Mouse (Mus musculus) hindbrain, postnatal 0 days (tissue): ENCODE measurements around the gene Elp4. TPM values are rescaled to one million over a fixed set of nuclear protein-coding genes. Genes with fewer than 3 reads are reported as not detected.

Source experiments
- ATAC-seq: fragments of 200-750 bp; cut with Nextera tagmentation; 2 replicates; pipeline ENCODE4 v1.8.0; 2017; ENCODE audit warnings: mild to moderate bottlenecking, moderate TSS enrichment, moderate library complexity
- DNase-seq: peaks from one replicate; pipeline ENCODE4 v3.0.0-alpha.2; 2015; ENCODE audit warnings: low spot score
- H3K27ac ChIP-seq: fragments of 300-500 bp; sonication (generic); 2 replicates; pipeline ENCODE4 v1.5.1; 2014; ENCODE audit warnings: mild to moderate bottlenecking
- H3K27me3 ChIP-seq: fragments of 300-500 bp; sonication (generic); 2 replicates; pipeline ENCODE4 v1.6.1; 2014; ENCODE audit warnings: low read length, mixed read lengths; ENCODE audit not compliant: insufficient read depth
- H3K36me3 ChIP-seq: fragments of 300-500 bp; sonication (generic); 2 replicates; pipeline ENCODE4 v1.6.1; 2014; ENCODE audit warnings: low read length, mixed read lengths; ENCODE audit not compliant: insufficient read depth
- H3K4me1 ChIP-seq: fragments of 300-500 bp; sonication (generic); 2 replicates; pipeline ENCODE4 v1.6.1; 2014; ENCODE audit warnings: antibody characterized with exemption, low read length, mixed read lengths; ENCODE audit not compliant: insufficient read depth
- H3K4me2 ChIP-seq: fragments of 300-500 bp; sonication (generic); 2 replicates; pipeline ENCODE4 v1.6.1; 2014; ENCODE audit warnings: low read depth, mild to moderate bottlenecking, low read length, moderate library complexity, mixed read lengths
- H3K4me3 ChIP-seq: fragments of 300-500 bp; sonication (generic); 2 replicates; pipeline ENCODE4 v1.5.1; 2014; ENCODE audit warnings: low read length
- H3K9ac ChIP-seq: fragments of 300-500 bp; sonication (generic); replicated peaks from 2 replicates; pipeline ENCODE4 v1.6.1; 2014; ENCODE audit warnings: mild to moderate bottlenecking, low read length, moderate library complexity, mixed read lengths
- H3K9me3 ChIP-seq: fragments of 300-500 bp; sonication (generic); 2 replicates; pipeline ENCODE4 v1.6.1; 2016; ENCODE audit warnings: low read length, mixed read lengths
- CTCF ChIP-seq: IDR thresholded peaks from 2 replicates; pipeline ENCODE4 v1.5.1; 2016; ENCODE audit warnings: antibody characterized with exemption, control low read depth, low read depth
- WGBS: fragments of 180-500 bp; shearing (Covaris S2); extraction: QIAGEN DNeasy Blood & Tissue Kit; methylation state at CpG from one replicate; pipeline ENCODE4 v1.1.7; 2014; 5-methylcytosine and 5-hydroxymethylcytosine counted together
- polyA plus RNA-seq: library from polyadenylated mRNA; unstranded; fragments of >200 nt; fragmentation: Nextera tagmentation; extraction: Ambion mirVana; gene quantifications from 2 replicates; pipeline ENCODE4 v1.2.1, GENCODE M21; 2015
- total RNA-seq: library from RNA; depleted of rRNA; stranded (reverse); fragments of >200 nt; gene quantifications from 2 replicates; pipeline ENCODE4 v1.2.3, GENCODE M21; 2014

Elp4 gene
- total and polyA plus RNA-seq, 2 experiments from 2014 or later, result 15.9 to 31.0 TPM

DNA sequence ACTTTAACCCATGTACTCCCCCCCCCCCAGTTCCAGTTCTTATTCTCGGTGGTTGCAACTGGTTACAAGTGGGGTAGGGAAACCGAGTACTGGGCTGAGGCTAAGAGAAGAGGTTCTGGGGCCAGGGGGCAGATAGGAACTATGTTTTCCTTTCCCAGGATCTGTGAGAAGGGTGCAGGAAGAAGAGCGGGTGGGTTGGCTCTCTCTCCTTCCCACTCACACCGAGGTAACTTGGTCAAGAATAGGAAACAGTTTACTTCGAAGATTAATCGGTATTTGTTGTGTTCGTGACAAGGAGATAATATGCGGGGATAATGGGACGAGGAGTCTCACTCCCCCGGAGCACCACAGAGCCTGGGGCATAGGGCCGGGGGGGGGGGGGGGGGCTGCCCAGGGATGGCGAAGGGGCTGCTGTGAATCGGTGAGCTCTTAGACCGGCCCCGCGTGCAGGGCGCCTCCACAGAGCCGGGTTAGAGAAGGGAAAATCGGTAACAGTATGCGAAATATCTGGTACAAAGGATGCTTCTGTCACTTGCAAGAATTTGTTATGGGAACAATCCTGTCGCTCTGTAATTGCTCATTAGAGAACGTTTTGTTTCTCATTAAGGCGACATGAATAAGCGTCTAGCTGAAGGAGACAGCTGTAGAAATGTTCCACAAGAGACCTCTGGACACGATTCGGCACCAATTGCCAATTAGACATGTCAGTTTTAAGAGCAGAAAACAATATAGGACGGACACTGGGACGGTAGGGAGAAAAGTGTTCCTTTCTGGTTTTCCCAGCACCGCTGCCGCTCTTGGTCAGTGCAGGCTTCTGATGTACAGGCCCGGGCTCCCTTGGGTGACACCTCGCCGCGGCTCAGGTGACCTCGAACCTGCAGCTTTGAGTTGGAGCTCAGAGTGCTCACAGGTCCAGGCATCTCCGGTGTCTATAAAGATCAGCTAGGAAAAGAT lies 217.7 kb downstream of the Elp4 start:
- 10% methylated on average over 36 of the region's 36 CpGs for WGBS
- H3K4me1 ChIP-seq, result 0 out of 2 replicates have a peak, but pooled peaks cover 12% of the 10 kb centered on the region
- ATAC-seq (no peak), DNase-seq (peak; percentile 21)
- TF ChIP-seq CTCF, result no peak
- H3K27ac ChIP-seq, result peak overlapping the region; percentile 76
- no peaks in the 10 kb centered on the region for H3K36me3 ChIP-seq
- peak overlapping the region; percentile 65 for H3K4me2 ChIP-seq
- H3K9ac ChIP-seq, result peak overlapping the region; percentile 2; the same call in 1 of the 2 replicates
- H3K9me3 ChIP-seq, result no peaks in the 10 kb centered on the region
- H3K27me3 ChIP-seq, result peaks cover 10% of the 10 kb centered on the region
- 0 out of 2 replicates have a peak overlapping the region, but pooled peaks have one; percentile 27 for H3K4me3 ChIP-seq

DNA sequence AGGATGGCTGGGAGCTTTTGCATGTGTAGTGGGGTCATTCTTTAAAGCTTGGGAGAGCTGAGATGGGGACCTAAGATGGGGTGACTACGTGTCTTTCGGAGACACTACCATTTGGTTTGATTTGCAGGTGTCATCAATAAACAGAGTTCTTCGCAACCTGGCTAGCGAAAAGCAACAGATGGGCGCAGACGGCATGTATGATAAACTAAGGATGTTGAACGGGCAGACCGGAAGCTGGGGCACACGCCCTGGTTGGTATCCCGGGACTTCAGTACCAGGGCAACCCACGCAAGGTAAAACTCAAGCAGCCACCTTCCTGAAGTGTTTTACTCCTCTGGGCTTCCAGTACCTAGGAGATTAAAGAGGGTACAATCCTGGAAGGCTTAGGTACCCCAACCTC lies 218.7 kb downstream of the Elp4 start:
- Histone ChIP-seq H3K36me3 (no peaks in the 10 kb centered on the region), H3K9me3 (no peaks in the 10 kb centered on the region), H3K4me1 (0 out of 2 replicates have a peak, but pooled peaks cover 12% of the 10 kb centered on the region), H3K9ac (no peak overlapping the region), H3K27me3 (peaks cover 14% of the 10 kb centered on the region), H3K4me2 (peak overlapping the region; percentile 65), H3K27ac (peak overlapping the region; percentile 1; the same call in 1 of the 2 replicates), H3K4me3 (no peak overlapping the region)
- 45% methylated on average over 11 of the region's 11 CpGs for WGBS
- TF ChIP-seq CTCF, result no peak
- DNase-seq (peak; percentile 3), ATAC-seq (no peak)

DNA sequence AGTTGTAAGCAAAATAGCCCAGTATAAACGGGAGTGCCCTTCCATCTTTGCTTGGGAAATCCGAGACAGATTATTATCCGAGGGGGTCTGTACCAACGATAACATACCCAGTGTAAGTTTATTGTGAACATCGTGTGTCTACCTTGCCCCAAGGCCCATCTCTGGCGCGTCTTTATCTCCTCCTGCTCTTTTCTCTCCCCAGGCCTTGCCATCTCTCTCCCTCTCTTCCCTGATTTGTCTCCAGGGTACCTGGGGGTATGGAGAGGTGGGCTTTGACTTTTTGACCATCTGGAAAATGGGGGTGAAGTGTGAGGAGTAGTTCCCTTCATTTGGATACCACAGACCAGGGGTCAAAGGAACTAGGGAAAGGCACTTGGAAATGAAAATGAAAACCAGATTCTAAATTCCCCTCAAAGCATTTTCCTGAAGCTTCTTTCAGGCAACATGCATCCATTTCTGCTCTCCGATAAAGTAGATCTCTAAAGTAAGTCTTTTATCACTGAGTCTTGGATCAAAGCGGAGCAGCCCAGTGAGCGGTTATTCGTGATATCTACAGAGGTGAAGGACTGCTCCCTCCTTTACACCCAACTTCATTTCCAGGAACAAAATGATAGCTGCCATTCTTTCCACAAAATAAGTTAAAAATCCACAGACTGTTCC lies 219.2 kb downstream of the Elp4 start:
- no peak for TF ChIP-seq CTCF
- peaks cover 9% of the 10 kb centered on the region; the same call in 1 of the 2 replicates for H3K27me3 ChIP-seq
- H3K9ac ChIP-seq, result no peak overlapping the region
- 0 out of 2 replicates have a peak, but pooled peaks cover 12% of the 10 kb centered on the region for H3K4me1 ChIP-seq
- H3K9me3 ChIP-seq, result no peaks in the 10 kb centered on the region
- DNase-seq (no peak), ATAC-seq (no peak)
- WGBS, result 52% methylated on average over 11 of the region's 11 CpGs
- peak overlapping the region; percentile 65 for H3K4me2 ChIP-seq
- peak overlapping the region; percentile 1 for H3K27ac ChIP-seq
- H3K36me3 ChIP-seq, result no peaks in the 10 kb centered on the region
- H3K4me3 ChIP-seq, result 0 out of 2 replicates have a peak overlapping the region, but pooled peaks have one; percentile 1

DNA sequence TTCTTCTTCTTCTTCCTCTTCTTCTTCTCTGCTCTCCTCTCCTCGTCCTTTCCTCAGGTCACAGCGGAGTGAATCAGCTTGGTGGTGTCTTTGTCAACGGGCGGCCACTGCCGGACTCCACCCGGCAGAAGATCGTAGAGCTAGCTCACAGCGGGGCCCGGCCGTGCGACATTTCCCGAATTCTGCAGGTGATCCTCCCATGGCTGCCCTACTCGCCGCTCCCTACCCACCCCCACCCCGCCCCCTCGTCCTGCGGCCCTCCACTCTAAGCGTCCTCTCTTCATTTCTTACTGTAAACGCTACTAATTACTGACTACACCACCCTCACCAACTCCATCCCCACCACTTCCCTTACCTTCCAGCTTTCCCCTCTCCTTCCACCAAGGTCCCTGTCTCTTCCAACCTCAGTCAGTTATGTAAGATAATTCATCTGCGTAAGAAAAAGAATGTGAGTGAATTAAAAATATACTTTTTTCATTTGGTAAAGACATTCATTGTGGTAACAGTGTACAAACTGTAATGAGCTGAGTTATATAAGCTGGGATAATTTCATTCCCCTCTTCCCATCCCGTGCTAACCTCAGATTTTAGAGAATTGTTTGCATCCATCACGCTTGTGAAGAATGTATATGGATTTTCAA lies 220.5 kb downstream of the Elp4 start:
- H3K4me1 ChIP-seq, result 0 out of 2 replicates have a peak, but pooled peaks cover 8% of the 10 kb centered on the region
- no peak for TF ChIP-seq CTCF
- 25% methylated on average over 22 of the region's 22 CpGs for WGBS
- peak overlapping the region; percentile 60 for H3K4me3 ChIP-seq
- peak overlapping the region; percentile 65 for H3K4me2 ChIP-seq
- no peaks in the 10 kb centered on the region for H3K9me3 ChIP-seq
- ATAC-seq (no peak), DNase-seq (no peak)
- peaks cover 11% of the 10 kb centered on the region; the same call in 1 of the 2 replicates for H3K27me3 ChIP-seq
- peak overlapping the region; percentile 38 for H3K9ac ChIP-seq
- peak overlapping the region; percentile 60 for H3K27ac ChIP-seq
- no peaks in the 10 kb centered on the region for H3K36me3 ChIP-seq

DNA sequence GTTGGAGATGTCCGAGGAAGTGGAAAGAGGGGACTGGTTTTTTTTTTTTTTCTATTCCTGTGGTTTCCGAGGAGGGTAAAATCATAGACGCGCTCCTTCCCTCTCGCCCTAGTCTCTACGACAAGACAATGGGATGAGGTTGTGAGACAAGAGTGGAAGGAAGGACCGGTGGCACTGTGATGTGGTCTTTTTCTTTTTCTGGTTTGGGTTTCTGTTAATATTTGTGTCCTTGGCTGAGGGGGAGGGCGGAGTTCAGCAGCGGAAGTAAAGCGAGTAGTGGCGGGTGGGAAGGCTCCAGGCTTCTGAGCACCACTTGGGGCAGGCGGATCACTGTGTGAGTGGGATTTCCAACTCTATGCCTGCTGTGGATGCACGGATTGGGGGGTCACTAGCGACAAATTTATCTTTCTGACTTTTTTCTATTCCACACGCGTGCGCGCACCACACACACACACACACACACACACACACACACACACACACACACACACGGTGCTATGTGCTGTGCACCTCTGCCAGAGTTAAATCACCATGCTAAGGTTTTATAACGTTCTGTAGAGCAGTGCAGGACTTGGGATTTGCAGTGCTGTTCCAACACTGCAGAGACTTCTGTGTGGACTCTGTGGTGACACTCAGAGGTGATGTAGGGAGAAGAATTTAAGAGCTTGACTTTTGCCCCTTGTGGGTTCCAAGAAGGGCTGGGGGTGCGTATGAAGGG lies 221.6 kb downstream of the Elp4 start:
- DNase-seq (no peak), ATAC-seq (no peak)
- Histone ChIP-seq H3K4me2 (peak overlapping the region; percentile 65), H3K27me3 (peaks cover 11% of the 10 kb centered on the region; the same call in 1 of the 2 replicates), H3K4me3 (peak overlapping the region; percentile 60), H3K9me3 (no peaks in the 10 kb centered on the region), H3K4me1 (0 out of 2 replicates have a peak, but pooled peaks cover 4% of the 10 kb centered on the region), H3K9ac (peak overlapping the region; percentile 45), H3K27ac (peak overlapping the region; percentile 81), H3K36me3 (no peaks in the 10 kb centered on the region)
- WGBS, result 13% methylated on average over 21 of the region's 21 CpGs
- TF ChIP-seq CTCF, result no peak

DNA sequence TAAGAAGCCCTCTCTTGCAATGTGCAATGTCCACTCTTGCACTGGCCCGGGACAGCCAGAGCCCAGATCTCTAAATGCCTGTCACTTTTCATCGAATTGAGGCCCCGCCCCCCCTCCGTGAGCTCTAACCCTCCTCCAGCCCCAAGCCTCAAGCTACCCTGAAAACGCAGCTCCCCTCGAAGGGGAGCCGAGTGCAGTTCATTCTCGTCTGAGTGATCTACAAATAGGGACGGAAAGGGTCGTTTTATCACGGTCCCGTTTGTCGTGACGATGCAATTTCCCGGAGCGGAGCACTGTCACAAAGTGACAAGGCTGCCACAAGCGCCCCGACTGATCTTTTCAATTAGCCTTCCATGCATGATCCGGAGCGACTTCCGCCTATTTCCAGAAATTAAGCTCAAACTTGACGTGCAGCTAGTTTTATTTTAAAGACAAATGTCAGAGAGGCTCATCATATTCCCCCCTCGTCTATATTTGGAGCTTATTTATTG lies 222.3 kb downstream of the Elp4 start:
- Histone ChIP-seq H3K9me3 (no peaks in the 10 kb centered on the region), H3K27ac (peak overlapping the region; percentile 81), H3K9ac (peak overlapping the region; percentile 45), H3K4me1 (no peaks in the 10 kb centered on the region), H3K4me3 (peak overlapping the region; percentile 60), H3K27me3 (peaks cover 11% of the 10 kb centered on the region; the same call in 1 of the 2 replicates), H3K4me2 (peak overlapping the region; percentile 65), H3K36me3 (no peaks in the 10 kb centered on the region)
- WGBS, result 1% methylated on average over 23 of the region's 23 CpGs
- no peak for TF ChIP-seq CTCF
- peak; percentile 37; the same call in 1 of the 2 replicates for ATAC-seq
- DNase-seq, result peak; percentile 71
